Mouse (Mus musculus) activated CD4-positive, CD25-positive, alpha-beta regulatory T cell (primary cell): ENCODE results near the gene Prr14l. TPM values are rescaled to one million over a fixed set of nuclear protein-coding genes. Genes with fewer than 3 reads are reported as not detected.

Experiments
- polyA plus RNA-seq, 2 experiments: library from polyadenylated mRNA; unstranded; fragments of 100-300 nt; shearing (Covaris generic); gene quantifications; one replicate each; pipeline ENCODE4 v1.2.1; 2017

Gene Prr14l
- 10 to 100 TPM; 25.8 to 25.9 TPM for polyA plus RNA-seq

DNA sequence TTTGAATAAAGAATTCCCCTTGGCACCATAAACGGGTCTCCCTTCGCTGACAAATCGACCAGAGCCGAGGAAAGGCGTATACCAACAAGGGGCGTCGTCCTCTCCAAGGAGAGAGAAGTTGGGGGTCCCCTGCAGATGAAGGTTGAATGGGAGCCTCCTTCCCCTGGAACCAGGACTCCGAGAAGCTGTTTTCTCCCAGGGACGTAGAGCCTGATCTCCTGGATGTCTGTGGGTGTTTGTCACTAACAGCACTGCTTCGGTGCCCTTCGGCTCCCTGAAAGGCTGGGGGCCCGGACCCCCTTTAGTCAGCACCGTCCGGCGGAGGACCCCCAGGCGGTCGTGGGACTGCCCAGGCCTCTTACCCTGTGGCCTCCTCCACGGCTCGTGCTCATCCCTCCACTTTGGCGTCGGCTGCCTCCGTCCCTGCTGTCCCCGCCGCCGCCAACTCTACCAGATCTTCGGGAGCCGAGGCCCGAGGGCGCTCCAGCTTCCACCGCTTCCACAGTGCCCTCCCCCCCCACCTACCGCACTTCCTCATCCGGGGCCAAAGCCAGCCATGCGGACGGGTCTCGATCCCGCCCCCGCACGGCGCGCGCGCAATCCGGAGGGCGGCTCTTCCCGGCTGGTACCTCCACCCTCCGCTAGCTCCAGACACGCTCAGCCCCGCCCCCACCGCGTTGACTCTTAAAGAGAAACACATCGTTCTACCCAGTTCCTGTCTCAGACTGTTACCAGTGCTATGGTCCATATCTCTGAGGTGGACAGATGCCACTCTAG lies at the start of gene Prr14l:
Prr14l (minus strand) TSS at position 526 of the 777 bp plus-strand sequence.

DNA sequence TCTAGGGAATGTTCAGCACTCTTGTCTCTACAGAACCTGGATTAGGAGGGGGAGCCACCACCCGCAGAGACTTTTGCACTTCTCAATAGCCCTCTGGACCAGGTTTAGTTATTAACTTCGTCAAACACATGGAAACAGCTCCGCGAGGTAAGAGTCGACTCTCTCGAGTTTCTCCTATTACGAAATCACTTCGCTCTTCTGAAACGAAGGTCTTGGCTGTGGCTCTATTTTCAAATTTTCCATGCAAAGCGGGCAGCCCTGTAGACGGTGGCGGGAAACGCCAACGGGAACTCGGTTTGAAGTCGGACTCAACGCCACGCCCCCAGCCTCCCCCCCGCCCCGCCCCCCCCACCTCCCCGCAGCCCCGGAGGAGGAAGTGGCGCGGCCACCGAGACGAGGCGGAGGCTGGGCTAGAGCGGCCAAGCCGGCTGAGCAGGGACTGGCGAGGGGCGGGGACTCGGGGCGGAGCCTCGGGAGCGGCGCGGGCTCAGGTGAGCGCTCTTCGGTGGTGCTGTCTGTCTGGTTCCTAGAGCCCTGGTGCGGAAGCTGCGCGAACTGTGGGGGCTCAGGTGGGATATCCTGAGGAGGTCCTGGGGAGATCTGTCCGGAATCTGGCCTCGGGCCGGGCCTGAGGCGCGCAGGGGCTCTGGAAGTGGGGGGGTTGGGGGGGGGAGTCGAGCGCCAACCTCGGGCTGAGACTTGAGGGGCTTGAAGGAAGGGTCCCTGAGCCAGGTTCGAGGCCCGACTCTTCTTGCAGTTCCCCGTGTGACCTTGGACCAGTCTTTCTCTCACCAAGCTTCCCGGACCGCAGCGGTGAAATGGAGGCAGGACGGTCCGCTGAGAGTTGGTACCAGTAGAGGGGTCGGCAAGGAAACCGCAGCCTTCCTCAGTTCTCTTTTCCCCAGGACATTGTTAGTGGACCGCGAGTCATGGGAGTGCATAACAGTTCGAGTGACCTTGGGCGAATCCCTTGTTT lies 9.5 kb upstream of the Prr14l start, which contains the start of gene Depdc5:
Depdc5 (plus strand) TSS at position 449 of the 976 bp plus-strand sequence.

DNA sequence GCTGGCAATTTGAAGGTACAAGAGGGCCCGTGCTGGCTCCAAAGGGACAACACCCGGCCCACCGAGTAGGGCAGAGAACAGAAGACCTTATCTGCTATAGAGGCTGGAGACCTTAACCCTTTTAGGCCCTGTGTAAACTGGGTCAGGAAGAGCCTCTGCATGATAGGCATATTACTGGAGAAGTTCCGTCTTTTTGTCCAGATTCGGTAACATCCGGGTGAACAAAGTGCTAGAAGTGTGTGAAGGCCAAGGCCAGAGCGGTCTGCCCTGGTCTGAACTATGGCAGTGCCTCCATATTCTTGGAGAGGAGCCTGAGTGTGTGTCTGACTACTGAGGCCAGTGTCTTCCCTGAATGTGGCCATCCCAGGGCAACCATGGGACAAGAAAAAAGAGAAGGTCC lies 27.0 kb downstream of the Prr14l start, which contains the start of gene Gm20671:
Gm20671 (minus strand) TSS at position 101 of the 400 bp plus-strand sequence.

DNA sequence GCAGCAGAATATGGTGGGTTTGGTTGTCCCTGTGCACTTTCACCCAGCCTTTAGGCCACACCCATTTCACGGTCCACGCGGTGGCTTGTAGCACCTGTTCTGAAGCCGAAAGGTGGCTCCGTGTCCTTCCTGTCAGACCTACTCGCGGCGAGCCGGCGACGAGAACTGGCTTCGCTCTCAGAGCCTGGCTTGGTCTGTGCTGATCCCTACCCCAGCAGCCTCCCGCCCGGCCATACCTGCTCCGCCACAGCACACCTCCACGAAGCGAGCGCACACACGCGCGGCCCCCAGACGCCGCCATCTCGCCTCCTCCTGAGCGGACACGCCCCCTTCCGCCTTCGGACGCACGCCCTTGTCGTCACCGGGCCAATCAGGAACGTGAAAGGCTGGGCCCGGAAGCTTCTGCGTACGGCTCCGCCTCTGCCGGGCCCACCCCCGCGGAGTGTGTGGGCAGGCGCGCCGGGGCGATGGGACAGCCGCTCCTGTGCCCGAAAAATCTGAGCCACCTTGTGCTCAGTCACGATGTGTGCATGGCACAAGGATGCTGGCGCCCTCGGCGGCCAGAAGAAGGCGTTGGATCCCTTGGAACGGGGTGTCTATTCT lies 68.6 kb downstream of the Prr14l start, which contains the start of gene Pisd:
Pisd (minus strand) TSS at position 334 of the 603 bp plus-strand sequence.

Other genes starting within 250 kb of the Prr14l start
- gene Yes1, start 243.1 kb downstream of the Prr14l start, polyA plus RNA-seq = 1 to 10 TPM; 1.1 to 1.3 TPM
- gene Pisd, start 68.6 kb downstream of the Prr14l start, polyA plus RNA-seq = 100 to 1,000 TPM in 1 of 2 experiments, 10 to 100 TPM in 1; 58.2 to 102 TPM
- gene Gm20671, start 27.1 kb downstream of the Prr14l start, polyA plus RNA-seq = not detected
- gene Depdc5, start 9.4 kb upstream of the Prr14l start, polyA plus RNA-seq = 10 to 100 TPM; 16.2 to 19.2 TPM
- gene Ywhah, start 164.6 kb upstream of the Prr14l start, polyA plus RNA-seq = 100 to 1,000 TPM; 286 to 384 TPM
- under 1 TPM in 1 of 2 experiments, not detected in 1; 0.04 TPM for gene Slc5a1, start 250.0 kb upstream of the Prr14l start, polyA plus RNA-seq